9 mouse cellular contexts compared by ENCODE assay signal in genomic region chr5:121834241-121834606, GRCm38 (mm10). TPM values are rescaled to one million over a fixed set of nuclear protein-coding genes. Genes with fewer than 3 reads are reported as not detected.
DNase-seq lines count a peak whose midpoint lies in the region; ATAC-seq and TF ChIP-seq lines count a peak whose summit lies in the region.
"Had no signal": no experiment of that assay in that cellular context is flagged by ENCODE, and none has a peak within 500 bp of the region (broad histone marks: within the 10 kb centered on the region; RNA-seq: fewer than 3 reads in every experiment).

No protein-coding gene starts in this region.

- peak; percentile 52; the same call in 1 of the 2 replicates for TF ChIP-seq POLR2A in CH12.LX (IDR thresholded peaks at IDR 0.05; ENCODE audit: low read depth, low read length)

- no peak overlapping the region for H3K4me2 ChIP-seq in hindbrain, embryonic 12.5 days (replicated peaks)
- H3K4me2 ChIP-seq in CH12.LX (ENCODE audit: insufficient read depth, low read depth, poor library complexity, severe bottlenecking), result peak overlapping the region; percentile 74
- peak overlapping the region; percentile 96 for H3K4me2 ChIP-seq in liver, embryonic 11.5 days
- H3K4me2 ChIP-seq: midbrain, embryonic 12.5 days had no signal

- no peaks in the 10 kb centered on the region for H3K9me3 ChIP-seq in hindbrain, embryonic 10.5 days
- no peaks in the 10 kb centered on the region for H3K9me3 ChIP-seq in hindbrain, embryonic 12.5 days (replicated peaks)
- H3K9me3 ChIP-seq in CH12.LX (replicated peaks; ENCODE audit: low read length), result no peaks in the 10 kb centered on the region
- no peaks in the 10 kb centered on the region for H3K9me3 ChIP-seq in embryonic facial prominence, embryonic 10.5 days
- no peaks in the 10 kb centered on the region for H3K9me3 ChIP-seq in liver, embryonic 11.5 days (ENCODE audit: control insufficient read depth, low read length)
- H3K9me3 ChIP-seq: midbrain, embryonic 12.5 days had no signal

- peaks cover 64% of the 10 kb centered on the region for H3K79me2 ChIP-seq in CH12.LX (replicated peaks; ENCODE audit: control insufficient read depth, extremely low read depth, insufficient read depth, poor library complexity, severe bottlenecking)

- H3K4me1 ChIP-seq in hindbrain, embryonic 10.5 days (replicated peaks), result peaks cover 74% of the 10 kb centered on the region
- peaks cover 64% of the 10 kb centered on the region for H3K4me1 ChIP-seq in hindbrain, embryonic 12.5 days
- peaks cover 28 to 43% of the 10 kb centered on the region in 2 experiments for H3K4me1 ChIP-seq in CH12.LX (ENCODE audit: control insufficient read depth in 1 of 2, insufficient read depth in 2 of 2)
- peaks cover 65% of the 10 kb centered on the region for H3K4me1 ChIP-seq in embryonic facial prominence, embryonic 10.5 days
- peaks cover 57% of the 10 kb centered on the region for H3K4me1 ChIP-seq in liver, embryonic 11.5 days (replicated peaks; ENCODE audit: control insufficient read depth, insufficient read depth, low read length)

- H3K9ac ChIP-seq in hindbrain, embryonic 12.5 days, result no peak overlapping the region
- H3K9ac ChIP-seq in CH12.LX (ENCODE audit: insufficient read depth, low read depth), result peak overlapping the region; percentile 79
- peak overlapping the region; percentile 46 for H3K9ac ChIP-seq in liver, embryonic 11.5 days (ENCODE audit: low read depth, low read length)
- H3K9ac ChIP-seq: midbrain, embryonic 12.5 days had no signal

- no peak for TF ChIP-seq CTCF in CH12.LX (conservative IDR thresholded peaks at IDR 0.05 in 1 of 2, IDR thresholded peaks at IDR 0.05 in 1 of 2; ENCODE audit: low read depth in 2 of 2, low read length in 2 of 2)

- peak overlapping the region; percentile 25; the same call in 1 of the 2 replicates for H3K27ac ChIP-seq in hindbrain, embryonic 10.5 days
- no peak overlapping the region for H3K27ac ChIP-seq in hindbrain, embryonic 12.5 days
- peak overlapping the region; percentile 97 for H3K27ac ChIP-seq in CH12.LX (ENCODE audit: insufficient read depth, low read depth)
- no peak overlapping the region for H3K27ac ChIP-seq in embryonic facial prominence, embryonic 10.5 days (replicated peaks)
- H3K27ac ChIP-seq in liver, embryonic 11.5 days (ENCODE audit: low read depth, low read length), result no peak overlapping the region
- H3K27ac ChIP-seq: midbrain, embryonic 12.5 days had no signal

- no peak for TF ChIP-seq RAD21 in CH12.LX (IDR thresholded peaks at IDR 0.05; ENCODE audit: low read depth, low read length)

- no peak for TF ChIP-seq EP300 in CH12.LX (IDR thresholded peaks at IDR 0.05; ENCODE audit: low read length)

- H3K27me3 ChIP-seq in hindbrain, embryonic 10.5 days (ENCODE audit: insufficient read depth, poor library complexity, severe bottlenecking), result peaks cover 85% of the 10 kb centered on the region
- H3K27me3 ChIP-seq in hindbrain, embryonic 12.5 days, result peaks cover 60% of the 10 kb centered on the region
- no peaks in the 10 kb centered on the region for H3K27me3 ChIP-seq in CH12.LX (replicated peaks)
- peaks cover 87% of the 10 kb centered on the region for H3K27me3 ChIP-seq in embryonic facial prominence, embryonic 10.5 days (replicated peaks; ENCODE audit: low read depth, poor library complexity, severe bottlenecking)
- no peaks in the 10 kb centered on the region for H3K27me3 ChIP-seq in liver, embryonic 11.5 days (replicated peaks; ENCODE audit: control insufficient read depth, insufficient read depth, low read length)

- no peak for ATAC-seq in hindbrain, embryonic 12.5 days (ENCODE audit: low FRiP score)
- no peak for ATAC-seq in liver, embryonic 11.5 days (replicated peaks; ENCODE audit: low FRiP score)

- no peaks in the 10 kb centered on the region for H3K36me3 ChIP-seq in hindbrain, embryonic 10.5 days
- no peaks in the 10 kb centered on the region for H3K36me3 ChIP-seq in hindbrain, embryonic 12.5 days
- peaks cover 30 to 34% of the 10 kb centered on the region in 2 experiments for H3K36me3 ChIP-seq in CH12.LX (replicated peaks in 1 of 2; ENCODE audit: control insufficient read depth in 1 of 2, insufficient read depth in 1 of 2, low read length in 1 of 2)
- H3K36me3 ChIP-seq in embryonic facial prominence, embryonic 10.5 days (replicated peaks), result no peaks in the 10 kb centered on the region
- H3K36me3 ChIP-seq in liver, embryonic 11.5 days (ENCODE audit: control insufficient read depth, insufficient read depth, low read length), result 0 out of 2 replicates have a peak, but pooled peaks cover 2% of the 10 kb centered on the region
- H3K36me3 ChIP-seq: midbrain, embryonic 12.5 days had no signal

- DNase-seq in hindbrain, embryonic 10.5 days (ENCODE audit: low spot score), result no peak
- DNase-seq in CH12.LX (ENCODE audit: extremely low read depth), result no peak
- no peak for DNase-seq in embryonic facial prominence, embryonic 10.5 days (ENCODE audit: low spot score)
- DNase-seq in liver, embryonic 11.5 days (ENCODE audit: low spot score), result no peak
- DNase-seq in right cerebral cortex, postnatal 10 days (ENCODE audit: low spot score in 2 of 2), result no peak
- no peak for DNase-seq in B cell, adult 2 months
- DNase-seq in frontal cortex, postnatal 10 days (ENCODE audit: low spot score in 2 of 2), result no peak

- H3K4me3 ChIP-seq in hindbrain, embryonic 10.5 days, result peak overlapping the region; percentile 78
- H3K4me3 ChIP-seq in hindbrain, embryonic 12.5 days, result no peak overlapping the region
- peak overlapping the region; percentile 71 to 87 (median 86) for H3K4me3 ChIP-seq in CH12.LX (replicated peaks in 1 of 3; ENCODE audit: low read depth in 2 of 3, low read length in 2 of 3, poor library complexity in 1 of 3)
- peak overlapping the region; percentile 75 for H3K4me3 ChIP-seq in embryonic facial prominence, embryonic 10.5 days
- H3K4me3 ChIP-seq in liver, embryonic 11.5 days (ENCODE audit: low read depth, low read length), result peak overlapping the region; percentile 81

- dilution Hi-C loops in CH12.LX (cut with MboI; ENCODE audit: extremely low pct_ligation_motif_present, extremely low pct_unique_long_range_greater_than_20kb, low sequenced_read_pairs), result no loop called here

- in situ Hi-C loops in CH12.LX (cut with MboI; ENCODE audit: low pct_ligation_motif_present, low pct_unique_long_range_greater_than_20kb, low sequenced_read_pairs), result no loop called here

- 80% methylated on average over 7 of the region's 7 CpGs for WGBS in hindbrain, embryonic 10.5 days
- 74% methylated on average over 7 of the region's 7 CpGs for WGBS in hindbrain, embryonic 12.5 days
- WGBS in embryonic facial prominence, embryonic 10.5 days, result 81% methylated on average over 7 of the region's 7 CpGs
- WGBS in liver, embryonic 11.5 days, result 42% methylated on average over 7 of the region's 7 CpGs

TF ChIP-seq in CH12.LX, 34 proteins besides CTCF, POLR2A, EP300 and RAD21:
- TF ChIP-seq JUN (IDR thresholded peaks at IDR 0.05; ENCODE audit: insufficient read depth, low read depth, low read length) (no peak), MEF2A (IDR thresholded peaks at IDR 0.05; ENCODE audit: borderline replicate concordance, low read depth, low read length) (no peak), NELFE (IDR thresholded peaks at IDR 0.05; ENCODE audit: low read depth, low read length) (no peak), TBP (conservative IDR thresholded peaks at IDR 0.05; ENCODE audit: low read depth, low read length) (no peak), CHD1 (IDR thresholded peaks at IDR 0.05; ENCODE audit: low read depth, low read length) (no peak), UBTF (IDR thresholded peaks at IDR 0.05; ENCODE audit: low read depth, low read length) (no peak), GABPA (IDR thresholded peaks at IDR 0.05; ENCODE audit: insufficient replicate concordance, low read depth, low read length) (no peak), TCF12 (IDR thresholded peaks at IDR 0.05; ENCODE audit: low read depth, low read length) (no peak), POLR2AphosphoS2 (IDR thresholded peaks at IDR 0.05; ENCODE audit: low read depth, low read length) (no peak), SIN3A (IDR thresholded peaks at IDR 0.05; ENCODE audit: low read length) (no peak), ZC3H11A (IDR thresholded peaks at IDR 0.05; ENCODE audit: low read depth, low read length) (no peak)
TF ChIP-seq in CH12.LX: peak in this region for 0.

RNA-seq across cellular contexts. Expression of gene Sh2b3, which starts 3.2 kb away (rescaled TPM):
- 9.3 and 11.1 TPM in 2 replicates for polyA plus RNA-seq in hindbrain, embryonic 10.5 days (2016; fragmentation: Nextera tagmentation; extraction: Ambion mirVana)
- polyA plus RNA-seq in hindbrain, embryonic 12.5 days (2016; fragmentation: Nextera tagmentation; extraction: Ambion mirVana), result 11.4 and 12.1 TPM in 2 replicates
- total RNA-seq in CH12.LX (2012; rRNA removed), result 27.8 and 35.4 TPM in 2 replicates
- 21.3 and 22.8 TPM in 2 replicates for total RNA-seq in CH12.LX (2014; rRNA removed)
- 32.4 and 38.3 TPM in 2 replicates for polyA plus RNA-seq in CH12.LX (2012; ENCODE audit: insufficient read length, low read depth)
- 7.9 TPM in 2 replicates for polyA plus RNA-seq in embryonic facial prominence, embryonic 10.5 days (2016; fragmentation: Nextera tagmentation; extraction: Ambion mirVana)
- 14.7 and 15.7 TPM in 2 replicates for polyA plus RNA-seq in liver, embryonic 11.5 days (2014; fragmentation: Nextera tagmentation; extraction: Ambion mirVana)

RNA-seq across cellular contexts. Expression of gene Pheta1, which starts 14.6 kb away (rescaled TPM):
- 44.8 and 54.5 TPM in 2 replicates for polyA plus RNA-seq in hindbrain, embryonic 10.5 days (2016; fragmentation: Nextera tagmentation; extraction: Ambion mirVana)
- 48.1 and 50.5 TPM in 2 replicates for polyA plus RNA-seq in hindbrain, embryonic 12.5 days (2016; fragmentation: Nextera tagmentation; extraction: Ambion mirVana)
- total RNA-seq in CH12.LX (2012; rRNA removed) (3.7 and 4.5 TPM in 2 replicates), CH12.LX (2014; rRNA removed) (1.8 and 2.0 TPM in 2 replicates)
- polyA plus RNA-seq in CH12.LX (2012; ENCODE audit: insufficient read length, low read depth), result 1.2 and 1.4 TPM in 2 replicates
- 56.5 and 60.0 TPM in 2 replicates for polyA plus RNA-seq in embryonic facial prominence, embryonic 10.5 days (2016; fragmentation: Nextera tagmentation; extraction: Ambion mirVana)
- polyA plus RNA-seq in liver, embryonic 11.5 days (2014; fragmentation: Nextera tagmentation; extraction: Ambion mirVana), result 12.1 and 13.7 TPM in 2 replicates

Comparison
In these comparisons a context has a peak if more than half of its experiments do, and no peak if none do; other contexts are left out.
1. H3K27ac ChIP-seq: peak in hindbrain, embryonic 10.5 days (single experiment) and CH12.LX (single experiment); none in hindbrain, embryonic 12.5 days (single experiment), embryonic facial prominence, embryonic 10.5 days (single experiment) and liver, embryonic 11.5 days (single experiment).